Mouse (Mus musculus) lung, embryonic 15.5 days (tissue): ENCODE measurements around the gene Nelfa. TPM values are rescaled to one million over a fixed set of nuclear protein-coding genes. Genes with fewer than 3 reads are reported as not detected.
A peak's percentile ranks its signal among the peaks of the same experiment; 100 is the strongest.
"Not testable (repeated sequence)": the region's sequence is repeated elsewhere in the genome, so short reads cannot be mapped to it uniquely, and the experiment has no call there.

Experiments used
- ATAC-seq: fragments of 200-750 bp; cut with Nextera tagmentation; 2 replicates; pipeline ENCODE4 v1.8.0; 2017; ENCODE audit warnings: moderate number of reproducible peaks, borderline replicate concordance; ENCODE audit not compliant: low FRiP score, low TSS enrichment; ENCODE audit errors: extremely low read depth
- H3K27ac ChIP-seq: fragments of 300-500 bp; sonication (generic); 2 replicates; pipeline ENCODE4 v1.5.1; 2015; ENCODE audit warnings: moderate library complexity, mild to moderate bottlenecking, inconsistent platforms
- H3K27me3 ChIP-seq: fragments of 300-500 bp; sonication (generic); 2 replicates; pipeline ENCODE4 v1.6.1; 2015; ENCODE audit warnings: inconsistent platforms
- H3K36me3 ChIP-seq: fragments of 300-500 bp; sonication (generic); 2 replicates; pipeline ENCODE4 v1.6.1; 2015; ENCODE audit warnings: inconsistent platforms
- H3K4me1 ChIP-seq: fragments of 300-500 bp; sonication (generic); 2 replicates; pipeline ENCODE4 v1.6.1; 2015; ENCODE audit warnings: inconsistent platforms
- H3K4me2 ChIP-seq: fragments of 300-500 bp; sonication (generic); 2 replicates; pipeline ENCODE4 v1.6.1; 2015; ENCODE audit warnings: inconsistent platforms, mild to moderate bottlenecking, moderate library complexity
- H3K4me3 ChIP-seq: fragments of 300-500 bp; sonication (generic); 2 replicates; pipeline ENCODE4 v1.5.1; 2015; ENCODE audit warnings: mild to moderate bottlenecking, inconsistent platforms
- H3K9ac ChIP-seq: fragments of 300-500 bp; sonication (generic); 2 replicates; pipeline ENCODE4 v1.6.1; 2015; ENCODE audit warnings: inconsistent platforms
- H3K9me3 ChIP-seq: fragments of 300-500 bp; sonication (generic); 2 replicates; pipeline ENCODE4 v1.6.1; 2016; ENCODE audit warnings: inconsistent platforms
- WGBS: fragments of 180-500 bp; shearing (Covaris S2); methylation state at CpG from one replicate; pipeline ENCODE4 v1.1.7; 2015; 5-methylcytosine and 5-hydroxymethylcytosine counted together
- polyA plus RNA-seq: library from polyadenylated mRNA; unstranded; fragments of >200 nt; fragmentation: Nextera tagmentation; extraction: Ambion mirVana; gene quantifications from 2 replicates; pipeline ENCODE4 v1.2.1, GENCODE M21; 2015

Nelfa gene
- polyA plus RNA-seq, 1 experiment from 2014 or later = 52.7 TPM

- peaks cover 61% of the 10 kb centered on the region for H3K36me3 ChIP-seq
- not testable (repeated sequence) for H3K4me1 ChIP-seq, H3K9me3 ChIP-seq, ATAC-seq, H3K27me3 ChIP-seq, H3K4me3 ChIP-seq, H3K4me2 ChIP-seq, H3K9ac ChIP-seq, H3K27ac ChIP-seq
- WGBS = 91% methylated on average over 2 of the region's 2 CpGs
Observed at GRCm38 (mm10) chr5:33916616-33917015, 19.6 kb downstream of the Nelfa start.

GRCm38 (mm10) chr5:33915031-33915430, 21.2 kb downstream of the Nelfa start:
- H3K4me2 ChIP-seq, H3K27ac ChIP-seq, H3K27me3 ChIP-seq, H3K4me1 ChIP-seq, H3K4me3 ChIP-seq, H3K9ac ChIP-seq, ATAC-seq, H3K9me3 ChIP-seq: not testable (repeated sequence)
- H3K36me3 ChIP-seq = peaks cover 46% of the 10 kb centered on the region

GRCm38 (mm10) chr5:33903176-33903575, 33.0 kb downstream of the Nelfa start:
- Histone ChIP-seq H3K4me3 (no peak overlapping the region), H3K36me3 (peaks cover 47% of the 10 kb centered on the region), H3K9me3 (no peaks in the 10 kb centered on the region), H3K4me1 (no peaks in the 10 kb centered on the region), H3K9ac (no peak overlapping the region), H3K4me2 (no peak overlapping the region), H3K27ac (no peak overlapping the region), H3K27me3 (no peaks in the 10 kb centered on the region)
- 88% methylated on average over 9 of the region's 9 CpGs for WGBS
- ATAC-seq = no peak

- ATAC-seq = no peak
- 90% methylated on average over 2 of the region's 2 CpGs for WGBS
- H3K27ac ChIP-seq = no peak overlapping the region
- H3K4me3 ChIP-seq = no peak overlapping the region
- H3K27me3 ChIP-seq = no peaks in the 10 kb centered on the region
- no peak overlapping the region for H3K9ac ChIP-seq
- H3K9me3 ChIP-seq = no peaks in the 10 kb centered on the region
- no peak overlapping the region for H3K4me2 ChIP-seq
- H3K4me1 ChIP-seq = no peaks in the 10 kb centered on the region
- H3K36me3 ChIP-seq = peaks cover 51% of the 10 kb centered on the region
Observed at GRCm38 (mm10) chr5:33902696-33903095, 33.5 kb downstream of the Nelfa start.

GRCm38 (mm10) chr5:33901278-33901677, 34.9 kb downstream of the Nelfa start:
- no peak overlapping the region for H3K9ac ChIP-seq
- no peak overlapping the region for H3K4me2 ChIP-seq
- peaks cover 65% of the 10 kb centered on the region for H3K36me3 ChIP-seq
- H3K9me3 ChIP-seq = no peaks in the 10 kb centered on the region
- WGBS = 76% methylated on average over 3 of the region's 3 CpGs
- H3K4me1 ChIP-seq = no peaks in the 10 kb centered on the region
- H3K27me3 ChIP-seq = no peaks in the 10 kb centered on the region
- H3K27ac ChIP-seq = no peak overlapping the region
- no peak overlapping the region for H3K4me3 ChIP-seq
- no peak for ATAC-seq

GRCm38 (mm10) chr5:33900701-33901263, 35.4 kb downstream of the Nelfa start:
- Histone ChIP-seq H3K4me3 (no peak overlapping the region), H3K36me3 (peaks cover 70% of the 10 kb centered on the region), H3K27me3 (no peaks in the 10 kb centered on the region), H3K4me2 (no peak overlapping the region), H3K9ac (no peak overlapping the region), H3K9me3 (no peaks in the 10 kb centered on the region), H3K4me1 (no peaks in the 10 kb centered on the region), H3K27ac (no peak overlapping the region)
- 94% methylated on average over 9 of the region's 9 CpGs for WGBS
- no peak for ATAC-seq

GRCm38 (mm10) chr5:33900101-33900500, 36.1 kb downstream of the Nelfa start:
- 91% methylated on average over 3 of the region's 3 CpGs for WGBS
- H3K4me1 ChIP-seq = no peaks in the 10 kb centered on the region
- ATAC-seq = no peak

GRCm38 (mm10) chr5:33899245-33899644, 37.0 kb downstream of the Nelfa start:
- Histone ChIP-seq H3K36me3 (peaks cover 86% of the 10 kb centered on the region), H3K4me1 (no peaks in the 10 kb centered on the region), H3K9ac (no peak overlapping the region), H3K27me3 (no peaks in the 10 kb centered on the region), H3K27ac (no peak overlapping the region), H3K4me2 (no peak overlapping the region), H3K9me3 (no peaks in the 10 kb centered on the region), H3K4me3 (no peak overlapping the region)
- ATAC-seq = 0 out of 2 replicates have a peak, but pooled peaks have one; percentile 41
- 87% methylated on average over 3 of the region's 3 CpGs for WGBS

More at GRCm38 (mm10) chr5:33900101-33900500, 36.1 kb downstream of the Nelfa start:
- H3K27ac ChIP-seq = no peak overlapping the region
- peaks cover 77% of the 10 kb centered on the region for H3K36me3 ChIP-seq
- no peak overlapping the region for H3K9ac ChIP-seq
- H3K9me3 ChIP-seq = no peaks in the 10 kb centered on the region
- no peaks in the 10 kb centered on the region for H3K27me3 ChIP-seq
- H3K4me2 ChIP-seq = no peak overlapping the region
- no peak overlapping the region for H3K4me3 ChIP-seq

GRCm38 (mm10) chr5:33898671-33899070, 37.5 kb downstream of the Nelfa start:
- no peak for ATAC-seq
- Histone ChIP-seq H3K4me3 (no peak overlapping the region), H3K36me3 (peaks cover 91% of the 10 kb centered on the region), H3K27ac (no peak overlapping the region), H3K4me2 (no peak overlapping the region), H3K4me1 (no peaks in the 10 kb centered on the region), H3K9me3 (no peaks in the 10 kb centered on the region), H3K9ac (no peak overlapping the region), H3K27me3 (no peaks in the 10 kb centered on the region)
- WGBS = 86% methylated on average over 9 of the region's 9 CpGs

- WGBS = 87% methylated on average over 2 of the region's 2 CpGs
- Histone ChIP-seq H3K4me1 (no peaks in the 10 kb centered on the region), H3K4me2 (no peak overlapping the region), H3K9ac (no peak overlapping the region), H3K4me3 (no peak overlapping the region), H3K36me3 (peaks cover 96% of the 10 kb centered on the region), H3K9me3 (no peaks in the 10 kb centered on the region), H3K27ac (no peak overlapping the region), H3K27me3 (no peaks in the 10 kb centered on the region)
- no peak for ATAC-seq
Observed at GRCm38 (mm10) chr5:33897158-33897557, 39.1 kb downstream of the Nelfa start.

- Histone ChIP-seq H3K4me2 (no peak overlapping the region), H3K27ac (no peak overlapping the region)
- WGBS = 77% methylated on average over 9 of the region's 9 CpGs
Observed at GRCm38 (mm10) chr5:33895116-33895515, 41.1 kb downstream of the Nelfa start.

GRCm38 (mm10) chr5:33893406-33893805, 42.8 kb downstream of the Nelfa start:
- ATAC-seq = no peak
- no peaks in the 10 kb centered on the region for H3K27me3 ChIP-seq
- H3K4me3 ChIP-seq = no peak overlapping the region
- no peak overlapping the region for H3K9ac ChIP-seq
- H3K4me1 ChIP-seq = no peaks in the 10 kb centered on the region
- no peak overlapping the region for H3K4me2 ChIP-seq
- whole genome bisulfite sequencing = 87% methylated on average over 6 of the region's 6 CpGs
- H3K36me3 ChIP-seq = peaks cover 92% of the 10 kb centered on the region
- no peaks in the 10 kb centered on the region for H3K9me3 ChIP-seq
- H3K27ac ChIP-seq = no peak overlapping the region

More at GRCm38 (mm10) chr5:33895116-33895515, 41.1 kb downstream of the Nelfa start:
- no peaks in the 10 kb centered on the region for H3K4me1 ChIP-seq
- ATAC-seq = peak; percentile 13; the same call in 1 of the 2 replicates
- H3K4me3 ChIP-seq = no peak overlapping the region
- H3K27me3 ChIP-seq = no peaks in the 10 kb centered on the region
- no peak overlapping the region for H3K9ac ChIP-seq
- peaks cover 98% of the 10 kb centered on the region for H3K36me3 ChIP-seq
- H3K9me3 ChIP-seq = no peaks in the 10 kb centered on the region

- Histone ChIP-seq H3K9ac (no peak overlapping the region), H3K4me3 (no peak overlapping the region)
- whole genome bisulfite sequencing = 91% methylated on average over 4 of the region's 4 CpGs
Observed at GRCm38 (mm10) chr5:33881118-33881517, 55.1 kb downstream of the Nelfa start.

More at GRCm38 (mm10) chr5:33881118-33881517, 55.1 kb downstream of the Nelfa start:
- ATAC-seq = no peak
- Histone ChIP-seq H3K36me3 (peaks cover 88% of the 10 kb centered on the region), H3K4me2 (no peak overlapping the region), H3K9me3 (no peaks in the 10 kb centered on the region), H3K4me1 (no peaks in the 10 kb centered on the region), H3K27ac (no peak overlapping the region), H3K27me3 (no peaks in the 10 kb centered on the region)
